Mouse (Mus musculus) adrenal gland, postnatal 25 days (tissue): ENCODE data around the gene 3425401B19Rik. TPM values are rescaled to one million over a fixed set of nuclear protein-coding genes. Genes with fewer than 3 reads are reported as not detected.

Experiments used
- DNase-seq: peaks from one replicate; pipeline ENCODE4 v3.0.0; 2021; ENCODE audit warnings: mixed read lengths
- total RNA-seq: library from RNA; stranded (reverse); gene quantifications from 2 replicates; pipeline ENCODE4 v1.2.3, GENCODE M21; 2021

The 3425401B19Rik gene
- total RNA-seq, 1 experiment from 2014 or later, result 0.36 TPM

DNA sequence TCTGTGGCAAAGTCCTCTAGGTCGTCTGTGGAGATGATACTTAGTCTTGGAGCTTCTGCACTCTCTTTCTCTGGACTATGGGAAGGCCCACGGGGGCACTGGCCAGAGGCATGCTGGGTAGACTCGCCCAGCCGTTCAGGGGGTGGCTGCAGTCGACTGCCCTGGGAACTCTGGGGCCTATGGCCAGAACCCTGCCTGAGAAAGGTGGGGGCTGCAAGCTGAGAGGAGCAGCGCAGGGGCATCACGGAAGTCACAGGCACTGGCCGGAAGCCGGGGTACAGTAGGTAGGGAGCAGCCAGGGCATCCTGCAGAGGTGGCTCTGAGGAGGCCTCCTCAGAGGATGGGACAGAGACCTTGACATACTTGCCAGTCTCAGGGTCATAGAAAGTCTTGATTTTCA lies 25.3 kb downstream of the 3425401B19Rik start:
- DNase-seq, result no peak

DNA sequence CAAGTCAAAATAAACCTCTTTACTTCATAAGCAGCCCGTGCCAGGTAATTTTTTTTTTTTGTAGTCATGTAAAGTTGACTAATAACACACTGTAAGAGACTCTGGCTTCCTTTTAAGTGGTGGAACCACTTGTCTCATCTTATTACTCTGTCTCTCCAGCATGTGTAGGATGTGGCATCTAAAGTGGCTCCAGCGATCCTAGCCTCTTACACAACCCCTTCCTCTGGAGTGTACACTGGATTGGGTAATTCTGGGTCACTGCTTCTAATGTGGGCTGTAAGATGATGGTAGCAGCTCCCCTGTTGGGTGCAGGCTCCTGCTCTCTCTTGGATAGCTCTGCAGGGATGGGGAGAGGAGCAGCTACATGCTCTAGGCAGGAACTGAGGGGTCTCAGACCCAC lies 46.6 kb downstream of the 3425401B19Rik start:
- no peak for DNase-seq

DNA sequence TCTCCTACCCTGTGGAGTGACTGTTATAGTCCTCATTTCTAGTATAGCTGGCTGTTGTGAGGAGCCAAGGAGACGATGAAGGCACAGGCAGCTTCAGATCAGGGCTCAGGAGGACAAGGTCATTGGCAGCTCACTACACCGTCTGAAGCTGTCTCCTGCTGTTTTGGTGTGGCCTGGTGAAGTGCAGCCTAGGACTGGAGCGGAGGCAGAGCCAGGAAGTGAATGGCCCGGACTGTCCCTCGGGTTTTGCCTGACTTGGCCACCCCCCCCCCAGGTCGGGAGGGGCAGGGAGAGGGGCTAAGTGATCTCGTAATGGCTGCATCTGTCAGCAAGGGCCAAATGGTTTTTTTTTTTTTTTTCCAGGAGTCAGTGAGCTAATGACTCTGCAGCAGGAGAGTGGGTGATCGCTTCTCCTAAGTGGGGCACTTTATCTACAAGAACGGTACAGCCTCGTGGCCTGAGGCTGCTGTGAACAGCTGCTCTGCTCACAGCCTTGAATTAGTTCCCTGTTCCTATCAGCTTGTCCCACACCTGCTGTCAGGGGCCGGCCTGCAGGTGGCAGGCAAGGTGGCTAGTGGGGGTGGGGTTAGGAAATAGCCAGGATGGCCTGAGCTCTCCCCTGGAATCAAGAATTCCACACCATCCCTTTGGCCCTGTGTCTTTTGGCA lies 50.9 kb downstream of the 3425401B19Rik start:
- no peak for DNase-seq

DNA sequence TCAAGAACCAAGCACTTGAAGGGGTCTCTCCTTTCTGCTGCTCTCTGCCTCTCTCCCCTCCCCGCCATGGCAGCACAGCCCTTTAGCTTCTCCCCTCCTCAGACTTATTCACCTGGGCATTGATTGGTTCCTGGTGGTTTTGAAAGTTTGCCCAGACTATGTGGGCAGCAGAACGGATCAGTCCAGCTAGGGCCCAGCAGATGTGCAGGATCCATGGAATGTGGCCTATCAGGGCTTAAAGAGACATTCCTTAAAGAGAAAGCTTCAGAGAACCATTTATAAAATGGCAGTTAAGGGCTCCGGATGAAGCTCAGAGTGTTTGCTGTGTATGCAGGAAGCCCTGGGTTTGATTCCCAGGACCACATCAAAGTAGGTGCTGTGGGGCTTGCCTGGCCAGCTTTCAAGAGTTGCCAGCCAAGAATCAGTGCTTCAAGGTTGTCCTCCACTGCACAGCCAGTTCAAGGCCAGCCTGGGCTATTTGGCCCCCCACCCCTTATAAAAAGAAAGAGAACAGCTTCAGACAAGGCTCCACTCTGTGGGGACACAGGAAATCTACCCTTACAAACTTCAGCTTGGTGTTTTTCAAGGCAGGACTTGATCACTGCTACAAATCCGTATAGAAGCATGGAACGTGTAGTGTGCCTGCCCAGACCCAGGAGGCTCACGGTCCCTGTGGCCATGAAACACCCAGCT lies 52.0 kb downstream of the 3425401B19Rik start:
- peak; percentile 17 for DNase-seq

DNA sequence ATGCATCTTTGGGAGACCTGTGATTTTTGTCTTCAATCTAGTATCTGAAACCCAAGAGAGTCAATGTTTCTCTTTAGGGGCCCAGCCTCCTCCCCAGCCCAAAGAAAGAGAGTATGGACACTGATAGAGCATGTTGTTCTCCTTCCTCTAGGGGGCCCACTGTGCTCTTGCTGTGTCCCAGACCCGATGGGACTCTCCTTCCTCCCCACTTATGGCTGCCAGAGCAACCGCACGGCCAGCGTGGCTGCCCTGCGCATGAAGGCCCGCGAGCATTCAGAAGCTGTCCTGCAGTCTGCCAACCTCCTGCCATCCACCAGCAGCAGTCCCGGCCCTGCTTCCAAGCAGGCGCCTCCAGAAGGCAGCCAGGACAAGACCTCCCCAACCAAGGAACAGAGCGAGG lies 56.5 kb downstream of the 3425401B19Rik start:
- no peak for DNase-seq

DNA sequence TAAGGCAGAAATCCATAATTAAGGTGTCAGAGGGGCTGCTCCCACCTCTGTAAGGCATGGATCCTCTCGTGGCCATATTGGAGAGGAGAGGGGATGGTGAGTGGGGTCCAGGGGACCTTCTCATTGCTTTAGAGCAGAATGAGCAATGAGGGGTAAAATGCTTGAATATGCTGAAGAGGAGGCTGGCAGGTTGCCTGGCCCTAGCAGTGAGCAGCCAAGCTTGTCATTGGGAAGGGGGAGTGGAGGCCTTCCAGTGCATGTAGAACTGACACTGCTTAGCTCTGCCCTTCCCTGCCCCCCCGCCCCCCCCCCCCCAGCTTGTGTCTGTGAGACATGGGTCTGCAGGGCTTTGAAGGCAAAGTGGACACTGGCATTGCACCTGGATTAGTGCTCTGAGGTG lies 57.8 kb downstream of the 3425401B19Rik start:
- no peak for DNase-seq

DNA sequence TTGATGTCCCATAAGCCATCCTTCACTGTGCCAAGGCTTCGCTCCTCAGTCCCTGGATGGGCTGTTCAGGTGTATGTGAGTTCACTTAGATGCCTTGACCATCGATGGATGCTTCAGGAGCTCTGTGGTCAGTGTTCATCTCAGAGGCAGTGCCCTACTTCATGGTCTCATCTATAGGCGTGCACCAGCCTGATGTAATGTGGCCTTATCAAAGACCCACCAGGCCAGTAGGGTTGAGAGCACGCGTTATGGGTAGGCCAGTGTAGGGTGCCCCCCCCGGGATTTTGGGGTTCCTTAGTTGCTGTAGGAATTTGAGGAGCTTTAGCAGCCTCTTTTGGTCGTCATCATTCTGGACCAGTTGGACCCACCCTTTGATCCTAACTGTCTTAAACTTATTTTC lies 60.3 kb downstream of the 3425401B19Rik start:
- DNase-seq, result no peak

DNA sequence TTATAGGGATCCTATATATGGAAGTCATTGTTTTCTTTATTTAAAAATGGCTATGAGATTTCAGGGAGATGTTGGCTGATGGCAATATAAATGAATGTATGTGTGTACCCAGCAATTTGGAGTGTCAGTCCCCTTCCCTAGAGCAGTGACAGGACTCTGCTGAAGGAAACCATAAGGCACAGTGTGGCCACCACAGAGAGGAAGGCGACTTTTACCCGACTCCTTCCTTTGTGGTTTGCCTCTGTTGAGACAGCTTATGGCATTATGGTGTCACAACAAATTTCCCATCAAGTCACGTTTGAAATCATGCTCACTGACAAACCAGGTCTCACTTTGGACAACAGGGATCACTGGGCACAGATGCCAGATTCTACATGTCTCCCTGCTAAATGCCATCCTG lies 60.8 kb downstream of the 3425401B19Rik start:
- DNase-seq, result no peak

DNA sequence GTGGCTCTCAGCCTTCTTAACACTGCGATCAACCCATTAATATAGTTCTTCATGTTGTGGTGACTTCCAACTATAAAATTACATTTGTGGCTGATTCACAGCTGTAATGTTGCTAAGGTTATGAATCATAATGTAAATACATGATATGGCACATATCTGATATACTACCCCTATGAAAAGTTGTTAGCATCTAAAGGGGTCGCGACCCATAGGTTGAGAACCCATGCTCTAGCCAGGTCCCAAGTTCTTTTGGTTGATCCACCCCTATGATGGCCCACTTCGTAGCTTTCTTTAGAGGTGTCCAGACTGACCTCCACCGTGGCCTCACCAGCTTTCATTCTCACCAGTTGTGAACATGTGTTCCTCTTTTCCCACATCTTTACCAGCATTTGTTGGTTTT lies 67.8 kb downstream of the 3425401B19Rik start:
- DNase-seq, result no peak

DNA sequence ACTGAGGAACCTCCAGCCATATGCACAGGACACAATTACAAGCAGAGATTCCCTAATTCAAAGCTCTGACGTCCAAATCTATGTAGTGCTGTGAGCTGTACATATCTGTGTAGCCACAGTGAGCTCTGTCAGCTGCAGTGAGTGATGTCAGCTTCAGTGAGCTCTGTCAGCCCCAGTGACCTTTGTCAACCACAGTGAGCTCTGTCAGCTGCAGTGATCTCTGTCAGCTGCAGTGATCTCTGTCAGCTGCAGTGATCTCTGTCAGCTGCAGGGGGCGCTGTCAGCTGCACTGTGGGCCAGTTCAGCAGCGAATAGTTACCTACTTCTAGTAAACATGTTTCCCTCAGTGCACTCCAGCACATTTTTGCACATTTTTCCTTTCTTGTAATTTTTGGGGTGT lies 75.7 kb downstream of the 3425401B19Rik start:
- DNase-seq, result peak; percentile 54

Other genes with a start within 250 kb of the 3425401B19Rik start
- not detected in 2 replicates for gene Slc18a3, start 220.4 kb downstream of the 3425401B19Rik start, total RNA-seq
- gene Chat, start 219.3 kb downstream of the 3425401B19Rik start, total RNA-seq, result not detected in 2 replicates
- gene Ercc6, start 171.8 kb downstream of the 3425401B19Rik start, total RNA-seq, result 14.5 and 14.6 TPM in 2 replicates
- 1.1 and 2.2 TPM in 2 replicates for gene Prrxl1, start 85.9 kb downstream of the 3425401B19Rik start, total RNA-seq
- gene Tmem273, start 100.7 kb upstream of the 3425401B19Rik start, total RNA-seq, result 2.7 and 4.4 TPM in 2 replicates
- 0.18 and 0.43 TPM in 2 replicates for gene Fam170b, start 148.7 kb upstream of the 3425401B19Rik start, total RNA-seq
- gene Vstm4, start 171.5 kb upstream of the 3425401B19Rik start, total RNA-seq, result 12.2 and 16.3 TPM in 2 replicates